Mouse (Mus musculus) lung, embryonic 15.5 days (tissue): ENCODE results near the gene Dab2. TPM values are rescaled to one million over a fixed set of nuclear protein-coding genes. Genes with fewer than 3 reads are reported as not detected.

Experiments
- ATAC-seq: fragments of 200-750 bp; cut with Nextera tagmentation; 2 replicates; pipeline ENCODE4 v1.8.0; 2017; ENCODE audit warnings: moderate number of reproducible peaks, borderline replicate concordance; ENCODE audit not compliant: low FRiP score, low TSS enrichment; ENCODE audit errors: extremely low read depth
- H3K27ac ChIP-seq: fragments of 300-500 bp; sonication (generic); 2 replicates; pipeline ENCODE4 v1.5.1; 2015; ENCODE audit warnings: moderate library complexity, mild to moderate bottlenecking, inconsistent platforms
- H3K27me3 ChIP-seq: fragments of 300-500 bp; sonication (generic); 2 replicates; pipeline ENCODE4 v1.6.1; 2015; ENCODE audit warnings: inconsistent platforms
- H3K36me3 ChIP-seq: fragments of 300-500 bp; sonication (generic); 2 replicates; pipeline ENCODE4 v1.6.1; 2015; ENCODE audit warnings: inconsistent platforms
- H3K4me1 ChIP-seq: fragments of 300-500 bp; sonication (generic); 2 replicates; pipeline ENCODE4 v1.6.1; 2015; ENCODE audit warnings: inconsistent platforms
- H3K4me2 ChIP-seq: fragments of 300-500 bp; sonication (generic); 2 replicates; pipeline ENCODE4 v1.6.1; 2015; ENCODE audit warnings: inconsistent platforms, mild to moderate bottlenecking, moderate library complexity
- H3K4me3 ChIP-seq: fragments of 300-500 bp; sonication (generic); 2 replicates; pipeline ENCODE4 v1.5.1; 2015; ENCODE audit warnings: mild to moderate bottlenecking, inconsistent platforms
- H3K9ac ChIP-seq: fragments of 300-500 bp; sonication (generic); 2 replicates; pipeline ENCODE4 v1.6.1; 2015; ENCODE audit warnings: inconsistent platforms
- H3K9me3 ChIP-seq: fragments of 300-500 bp; sonication (generic); 2 replicates; pipeline ENCODE4 v1.6.1; 2016; ENCODE audit warnings: inconsistent platforms
- WGBS: fragments of 180-500 bp; shearing (Covaris S2); methylation state at CpG from one replicate; pipeline ENCODE4 v1.1.7; 2015; 5-methylcytosine and 5-hydroxymethylcytosine counted together
- polyA plus RNA-seq: library from polyadenylated mRNA; unstranded; fragments of >200 nt; fragmentation: Nextera tagmentation; extraction: Ambion mirVana; gene quantifications from 2 replicates; pipeline ENCODE4 v1.2.1, GENCODE M21; 2015

The Dab2 gene
- polyA plus RNA-seq, 1 experiment from 2014 or later, result 26.9 TPM

- H3K36me3 ChIP-seq, result no peaks in the 10 kb centered on the region
- H3K4me1 ChIP-seq, result peaks cover 11% of the 10 kb centered on the region; the same call in 1 of the 2 replicates
- no peak overlapping the region for H3K9ac ChIP-seq
- H3K9me3 ChIP-seq, result no peaks in the 10 kb centered on the region
- H3K27ac ChIP-seq, result no peak overlapping the region
- H3K27me3 ChIP-seq, result no peaks in the 10 kb centered on the region
- no peak for ATAC-seq
- WGBS, result 24% methylated on average over 1 of the region's 1 CpGs
- no peak overlapping the region for H3K4me2 ChIP-seq
- H3K4me3 ChIP-seq, result no peak overlapping the region
Measured at GRCm38 (mm10) chr15:6385241-6385640, 85.7 kb downstream of the Dab2 start.

- WGBS, result 2% methylated on average over 49 of the region's 49 CpGs
Measured at GRCm38 (mm10) chr15:6386159-6386951, 86.8 kb downstream of the Dab2 start.

DNA sequence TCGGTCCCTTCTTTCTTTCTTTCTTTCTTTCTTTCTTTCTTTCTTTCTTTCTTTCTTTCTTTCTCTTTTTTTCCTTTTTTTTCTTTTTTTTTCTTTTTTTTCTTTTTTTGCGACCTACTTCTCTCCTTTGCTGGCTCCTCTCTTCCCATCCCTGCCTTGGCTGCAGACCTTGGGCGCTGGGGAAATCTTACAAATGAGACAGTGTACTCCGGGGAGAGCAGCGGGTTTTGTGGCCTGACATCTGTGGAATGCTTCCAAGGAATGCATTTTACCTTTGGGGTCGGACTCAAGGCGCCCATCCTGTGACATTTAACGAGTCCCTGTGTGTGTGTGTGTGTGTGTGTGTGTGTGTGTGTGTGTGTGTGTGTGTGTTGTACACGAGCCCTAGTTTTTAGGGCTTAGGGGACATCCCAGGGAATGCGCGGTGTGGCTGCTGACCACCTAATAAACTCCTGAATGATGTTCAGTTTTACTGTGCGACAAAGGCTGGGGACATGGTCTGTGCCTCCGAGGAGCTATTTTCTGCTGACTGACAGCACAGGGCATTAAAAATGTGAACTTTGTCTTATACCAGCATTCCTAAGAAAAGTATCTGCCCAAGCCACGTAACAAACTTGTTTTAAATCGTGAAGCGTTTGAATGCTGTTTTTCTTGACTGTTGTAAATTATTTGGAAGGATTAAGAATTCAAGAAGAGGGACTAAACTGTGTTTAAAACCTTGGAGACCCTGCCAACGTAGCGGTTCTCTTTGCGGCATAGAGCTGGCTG is 87.6 kb downstream of the Dab2 start:
- Histone ChIP-seq H3K4me3 (peak overlapping the region; percentile 51), H3K9ac (peak overlapping the region; percentile 50), H3K9me3 (no peaks in the 10 kb centered on the region), H3K27me3 (no peaks in the 10 kb centered on the region), H3K4me2 (peak overlapping the region; percentile 75), H3K36me3 (no peaks in the 10 kb centered on the region), H3K4me1 (peaks cover 15% of the 10 kb centered on the region; the same call in 1 of the 2 replicates), H3K27ac (peak overlapping the region; percentile 31)
- WGBS, result 10% methylated on average over 19 of the region's 19 CpGs
- ATAC-seq, result 0 out of 2 replicates have a peak, but pooled peaks have one; percentile 19

More at GRCm38 (mm10) chr15:6386159-6386951, 86.8 kb downstream of the Dab2 start:
- Histone ChIP-seq H3K27ac (peak overlapping the region; percentile 31), H3K4me3 (peak overlapping the region; percentile 51), H3K27me3 (no peaks in the 10 kb centered on the region), H3K9me3 (no peaks in the 10 kb centered on the region), H3K4me1 (peaks cover 15% of the 10 kb centered on the region; the same call in 1 of the 2 replicates), H3K36me3 (no peaks in the 10 kb centered on the region), H3K4me2 (peak overlapping the region; percentile 75), H3K9ac (peak overlapping the region; percentile 50)
- ATAC-seq, result peak; percentile 92

DNA sequence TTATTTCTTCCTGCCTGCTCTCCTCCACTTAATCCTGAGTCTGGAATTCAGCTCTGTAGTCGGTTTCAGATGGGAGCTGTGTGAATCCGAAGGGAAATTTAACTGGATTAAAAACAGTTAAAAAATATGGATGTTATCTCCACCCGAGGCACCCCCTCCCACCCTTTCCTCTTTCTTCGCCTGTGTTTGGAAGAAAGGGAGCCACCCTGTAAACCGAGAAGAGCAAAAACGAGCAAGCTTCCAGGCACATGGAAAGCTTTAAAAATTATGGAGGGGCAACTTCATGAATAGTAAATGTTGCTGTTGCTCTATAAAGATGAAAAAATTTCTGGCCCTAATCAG is 88.1 kb downstream of the Dab2 start:
- H3K36me3 ChIP-seq, result no peaks in the 10 kb centered on the region
- H3K27me3 ChIP-seq, result no peaks in the 10 kb centered on the region
- peak overlapping the region; percentile 75 for H3K4me2 ChIP-seq
- no peak for ATAC-seq
- H3K27ac ChIP-seq, result no peak overlapping the region
- H3K4me1 ChIP-seq, result peaks cover 15% of the 10 kb centered on the region; the same call in 1 of the 2 replicates
- no peaks in the 10 kb centered on the region for H3K9me3 ChIP-seq
- WGBS, result 11% methylated on average over 6 of the region's 6 CpGs
- peak overlapping the region; percentile 51 for H3K4me3 ChIP-seq
- H3K9ac ChIP-seq, result peak overlapping the region; percentile 50

- ATAC-seq, result no peak
- no peak overlapping the region for H3K27ac ChIP-seq
- H3K9ac ChIP-seq, result 0 out of 2 replicates have a peak overlapping the region, but pooled peaks have one; percentile 8
- 44% methylated on average over 3 of the region's 3 CpGs for WGBS
- H3K36me3 ChIP-seq, result no peaks in the 10 kb centered on the region
- H3K4me1 ChIP-seq, result peaks cover 15% of the 10 kb centered on the region; the same call in 1 of the 2 replicates
- peak overlapping the region; percentile 51 for H3K4me3 ChIP-seq
- no peaks in the 10 kb centered on the region for H3K9me3 ChIP-seq
- peak overlapping the region; percentile 75 for H3K4me2 ChIP-seq
- no peaks in the 10 kb centered on the region for H3K27me3 ChIP-seq
Measured at GRCm38 (mm10) chr15:6388146-6388545, 88.6 kb downstream of the Dab2 start.

DNA sequence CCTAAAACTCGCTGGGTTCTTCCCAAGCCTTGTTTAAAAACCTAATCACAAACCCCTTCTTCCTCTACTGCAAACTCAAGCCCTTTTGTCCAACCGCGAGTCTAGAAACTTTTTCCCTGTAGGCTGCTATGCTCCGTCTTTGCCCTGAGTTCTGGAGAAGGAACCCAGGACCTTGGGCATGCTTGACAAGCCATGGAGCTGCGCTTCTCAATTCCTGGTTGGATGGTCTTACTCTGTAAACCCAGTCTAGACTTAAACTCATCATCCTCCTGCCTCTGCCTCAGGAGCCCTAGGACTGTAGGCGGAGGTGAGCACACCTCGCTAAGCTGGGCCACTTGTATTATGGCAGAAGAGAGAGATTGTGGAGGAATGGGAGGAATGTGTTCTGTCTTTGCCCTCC is 89.0 kb downstream of the Dab2 start:
- ATAC-seq, result no peak
- 92% methylated on average over 7 of the region's 7 CpGs for WGBS
- no peaks in the 10 kb centered on the region for H3K36me3 ChIP-seq
- H3K9ac ChIP-seq, result no peak overlapping the region
- H3K27me3 ChIP-seq, result no peaks in the 10 kb centered on the region
- H3K4me2 ChIP-seq, result peak overlapping the region; percentile 75
- peaks cover 14% of the 10 kb centered on the region; the same call in 1 of the 2 replicates for H3K4me1 ChIP-seq
- no peaks in the 10 kb centered on the region for H3K9me3 ChIP-seq
- no peak overlapping the region for H3K27ac ChIP-seq
- H3K4me3 ChIP-seq, result peak overlapping the region; percentile 51; the same call in 1 of the 2 replicates

DNA sequence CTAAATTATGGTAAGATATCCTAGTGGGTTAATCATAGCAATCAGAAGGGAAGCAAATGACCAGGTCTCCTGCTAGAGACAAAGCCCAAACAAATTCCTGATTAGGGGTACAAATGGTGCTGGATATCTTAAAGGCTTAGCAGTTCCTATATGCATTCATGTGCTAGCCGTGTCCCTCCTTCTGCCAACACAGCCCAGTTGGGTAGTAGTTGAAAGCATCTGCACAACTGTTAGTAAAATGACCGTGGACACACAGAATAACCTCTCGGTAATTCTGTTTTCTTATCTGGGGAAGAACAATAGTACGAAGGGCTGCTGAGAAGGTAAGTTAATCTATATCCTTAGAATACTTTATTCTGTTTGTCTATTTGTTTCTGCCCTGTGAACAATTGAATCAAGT is 90.5 kb downstream of the Dab2 start:
- no peaks in the 10 kb centered on the region for H3K9me3 ChIP-seq
- H3K9ac ChIP-seq, result no peak overlapping the region

DNA sequence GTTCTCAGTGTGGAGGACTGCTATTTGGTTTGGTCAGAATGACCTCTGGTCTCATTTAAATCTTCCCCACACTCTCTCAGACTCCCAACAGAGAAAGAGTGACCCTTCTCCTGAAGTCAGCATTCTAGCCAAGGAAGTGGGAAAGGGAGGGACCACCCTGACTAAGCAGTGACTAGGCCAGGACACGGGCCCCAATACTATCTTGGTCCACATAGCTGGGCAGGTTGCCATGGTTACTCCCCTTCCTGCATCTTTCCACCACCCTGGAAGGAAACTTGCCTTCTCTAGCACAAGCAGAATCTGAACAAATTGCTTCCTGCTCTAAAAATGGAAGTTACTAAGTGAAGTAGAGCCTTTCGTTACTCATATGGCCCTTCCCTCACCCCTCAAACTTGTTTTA is 91.1 kb downstream of the Dab2 start:
- H3K9ac ChIP-seq, result no peak overlapping the region
- no peaks in the 10 kb centered on the region for H3K27me3 ChIP-seq
- ATAC-seq, result no peak
- H3K36me3 ChIP-seq, result no peaks in the 10 kb centered on the region
- H3K4me2 ChIP-seq, result no peak overlapping the region
- H3K4me1 ChIP-seq, result peaks cover 4% of the 10 kb centered on the region; the same call in 1 of the 2 replicates
- no peaks in the 10 kb centered on the region for H3K9me3 ChIP-seq
- no peak overlapping the region for H3K4me3 ChIP-seq
- H3K27ac ChIP-seq, result no peak overlapping the region
- 23% methylated on average over 2 of the region's 2 CpGs for WGBS

More for the DNA sequence above, 90.5 kb downstream of the Dab2 start:
- no peak overlapping the region for H3K27ac ChIP-seq
- no peaks in the 10 kb centered on the region for H3K36me3 ChIP-seq
- no peak for ATAC-seq
- no peak overlapping the region for H3K4me3 ChIP-seq
- H3K4me1 ChIP-seq, result peaks cover 4% of the 10 kb centered on the region; the same call in 1 of the 2 replicates
- 68% methylated on average over 4 of the region's 4 CpGs for WGBS
- no peaks in the 10 kb centered on the region for H3K27me3 ChIP-seq
- H3K4me2 ChIP-seq, result no peak overlapping the region

- 81% methylated on average over 3 of the region's 3 CpGs for WGBS
- no peaks in the 10 kb centered on the region for H3K9me3 ChIP-seq
- no peaks in the 10 kb centered on the region for H3K36me3 ChIP-seq
- no peak overlapping the region for H3K4me2 ChIP-seq
- no peaks in the 10 kb centered on the region for H3K27me3 ChIP-seq
- H3K27ac ChIP-seq, result no peak overlapping the region
- ATAC-seq, result no peak
- no peak overlapping the region for H3K4me3 ChIP-seq
- H3K9ac ChIP-seq, result no peak overlapping the region
- peaks cover 4% of the 10 kb centered on the region; the same call in 1 of the 2 replicates for H3K4me1 ChIP-seq
Measured at GRCm38 (mm10) chr15:6391886-6392285, 92.3 kb downstream of the Dab2 start.

GRCm38 (mm10) chr15:6393624-6394023 is 94.0 kb downstream of the Dab2 start:
- H3K9ac ChIP-seq, result no peak overlapping the region
- H3K36me3 ChIP-seq, result no peaks in the 10 kb centered on the region
- no peak overlapping the region for H3K4me2 ChIP-seq
- no peaks in the 10 kb centered on the region for H3K9me3 ChIP-seq
- no peak overlapping the region for H3K4me3 ChIP-seq
- H3K27ac ChIP-seq, result no peak overlapping the region
- ATAC-seq, result no peak
- WGBS, result 83% methylated on average over 4 of the region's 4 CpGs
- H3K4me1 ChIP-seq, result peaks cover 4% of the 10 kb centered on the region; the same call in 1 of the 2 replicates
- no peaks in the 10 kb centered on the region for H3K27me3 ChIP-seq

GRCm38 (mm10) chr15:6398211-6398610 is 98.6 kb downstream of the Dab2 start:
- Histone ChIP-seq H3K4me2 (no peak overlapping the region), H3K4me3 (no peak overlapping the region), H3K27me3 (no peaks in the 10 kb centered on the region), H3K27ac (no peak overlapping the region), H3K9ac (no peak overlapping the region), H3K9me3 (no peaks in the 10 kb centered on the region), H3K36me3 (no peaks in the 10 kb centered on the region), H3K4me1 (no peaks in the 10 kb centered on the region)
- 79% methylated on average over 4 of the region's 4 CpGs for WGBS
- no peak for ATAC-seq

DNA sequence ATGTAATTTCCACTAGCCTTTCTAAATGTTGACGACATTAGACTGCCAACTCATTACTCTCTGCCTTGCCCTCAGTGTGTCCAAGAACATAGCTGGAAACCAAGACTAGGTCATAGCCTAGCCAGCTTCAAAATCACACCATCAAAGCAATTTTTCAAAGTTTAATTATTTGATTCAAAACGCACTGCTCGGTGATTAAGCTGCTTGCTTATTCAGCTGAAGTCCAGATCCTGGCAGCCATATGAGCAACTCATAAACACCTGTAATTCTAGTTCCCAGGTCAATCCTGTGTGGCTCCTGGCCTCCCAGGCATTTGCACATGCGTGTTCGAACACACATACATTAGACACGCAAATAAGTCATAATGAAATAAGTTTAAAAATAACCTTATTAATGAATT is 99.3 kb downstream of the Dab2 start:
- H3K4me2 ChIP-seq, result no peak overlapping the region
- H3K4me3 ChIP-seq, result no peak overlapping the region
- no peaks in the 10 kb centered on the region for H3K36me3 ChIP-seq
- H3K27me3 ChIP-seq, result no peaks in the 10 kb centered on the region
- no peak overlapping the region for H3K27ac ChIP-seq
- 77% methylated on average over 6 of the region's 6 CpGs for WGBS
- no peaks in the 10 kb centered on the region for H3K4me1 ChIP-seq
- no peak for ATAC-seq
- no peak overlapping the region for H3K9ac ChIP-seq
- H3K9me3 ChIP-seq, result no peaks in the 10 kb centered on the region
